Mouse (Mus musculus): ENCODE measurements at regions not wholly inside any gene's neighbourhood (a gene's known extent, or its start where the extent isn't known, plus 50 kb on each side); places are given as distances from the start of the nearest gene placed in this dataset.

DNA sequence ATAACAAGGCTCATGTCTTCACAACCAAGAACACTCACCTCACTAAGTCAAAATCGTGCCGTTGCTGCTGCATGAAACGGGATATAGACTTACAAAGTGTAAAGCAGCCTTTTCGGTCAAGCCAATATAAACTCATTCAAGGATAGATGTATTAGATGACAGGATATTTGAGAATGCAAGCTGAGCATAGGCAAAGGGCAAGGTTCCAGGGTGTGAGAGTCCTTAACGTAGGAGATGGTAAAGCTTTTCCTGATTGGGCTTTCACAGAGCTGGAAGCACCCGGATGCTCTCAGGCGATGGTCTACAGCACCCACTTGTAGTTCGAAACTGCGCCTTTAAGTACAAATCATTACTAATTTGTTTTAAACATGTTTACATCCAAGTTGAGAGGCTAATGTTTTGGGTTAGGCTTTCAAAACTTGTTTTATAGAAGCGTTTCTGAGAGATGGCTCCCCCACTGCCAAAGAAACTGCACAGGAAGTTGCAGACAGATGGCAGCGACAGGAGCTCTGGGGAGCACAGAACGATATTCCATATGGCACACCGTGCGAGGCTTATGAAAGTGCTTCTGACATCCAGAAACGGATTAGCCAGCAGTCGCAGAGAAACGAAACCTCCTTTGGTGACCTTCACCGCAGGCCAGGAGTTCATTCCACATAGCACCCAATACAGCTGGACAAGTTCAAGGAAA lies 54.1 kb upstream of the Rell1 start:
- H3K4me1 ChIP-seq (replicated peaks) = no peaks in the 10 kb centered on the region
- H3K9me3 ChIP-seq = no peaks in the 10 kb centered on the region
- no peaks in the 10 kb centered on the region for H3K36me3 ChIP-seq
- H3K9ac ChIP-seq = no peak overlapping the region
- no peak overlapping the region for H3K27ac ChIP-seq
- no peak for ATAC-seq
- no peak overlapping the region for H3K4me3 ChIP-seq (replicated peaks)
- no peak overlapping the region for H3K4me2 ChIP-seq (replicated peaks)
- no peaks in the 10 kb centered on the region for H3K27me3 ChIP-seq (replicated peaks)
- 63% methylated on average over 18 of the region's 18 CpGs for WGBS

DNA sequence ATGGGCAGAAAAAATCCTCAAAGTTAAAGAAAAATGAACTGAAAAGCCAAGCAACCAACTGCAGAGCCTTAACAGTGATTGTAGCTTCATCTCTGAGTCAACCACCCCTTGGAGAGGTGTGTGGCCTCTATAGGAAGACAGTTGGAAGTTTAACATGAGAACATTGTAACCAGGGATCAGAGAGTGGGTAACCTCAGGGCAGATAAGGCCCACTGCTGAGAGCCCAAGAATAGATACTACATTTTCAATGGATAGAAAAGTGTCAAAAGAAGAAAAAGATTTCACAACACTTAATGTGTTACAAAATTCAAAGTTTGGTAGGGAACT lies 54.6 kb upstream of the Rell1 start:
- no peak for ATAC-seq
- no peaks in the 10 kb centered on the region for H3K4me1 ChIP-seq (replicated peaks)
- H3K9ac ChIP-seq = no peak overlapping the region
- no peaks in the 10 kb centered on the region for H3K9me3 ChIP-seq
- no peaks in the 10 kb centered on the region for H3K27me3 ChIP-seq (replicated peaks)
- H3K4me2 ChIP-seq (replicated peaks) = no peak overlapping the region
- no peaks in the 10 kb centered on the region for H3K36me3 ChIP-seq
- H3K27ac ChIP-seq = no peak overlapping the region
- no peak overlapping the region for H3K4me3 ChIP-seq (replicated peaks)

- no peaks in the 10 kb centered on the region for H3K9me3 ChIP-seq
- H3K4me2 ChIP-seq (replicated peaks) = no peak overlapping the region
- H3K4me3 ChIP-seq (replicated peaks) = no peak overlapping the region
- no peak for ATAC-seq
- H3K4me1 ChIP-seq (replicated peaks) = no peaks in the 10 kb centered on the region
- H3K27me3 ChIP-seq (replicated peaks) = no peaks in the 10 kb centered on the region
- WGBS = 82% methylated on average over 8 of the region's 8 CpGs
- H3K9ac ChIP-seq = no peak overlapping the region
- no peaks in the 10 kb centered on the region for H3K36me3 ChIP-seq
- H3K27ac ChIP-seq = no peak overlapping the region
Measured at GRCm38 (mm10) chr5:64024420-64024819, 55.7 kb upstream of the Rell1 start.

DNA sequence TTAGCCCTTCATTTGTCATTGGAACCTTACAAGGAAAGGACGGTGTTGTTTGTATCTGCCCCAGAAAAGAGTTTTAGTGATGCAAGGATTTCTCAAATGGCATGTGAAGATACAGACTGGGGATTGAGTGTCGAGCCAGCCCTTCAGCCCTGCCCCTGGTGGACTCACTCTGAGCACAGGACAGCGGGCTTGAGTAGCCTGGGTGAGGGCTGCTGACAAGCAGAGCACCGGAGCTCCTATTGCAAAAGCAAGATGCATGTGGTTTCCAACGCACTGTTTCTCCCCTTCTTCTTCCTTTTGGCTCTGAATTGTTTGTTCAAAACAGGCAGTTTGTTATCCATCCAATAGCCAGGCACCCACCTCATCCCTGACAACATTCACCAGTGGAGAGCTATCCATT lies 59.0 kb upstream of the Rell1 start:
- no peaks in the 10 kb centered on the region for H3K27me3 ChIP-seq (replicated peaks)
- H3K4me1 ChIP-seq (replicated peaks) = no peaks in the 10 kb centered on the region
- no peak for ATAC-seq
- no peak overlapping the region for H3K27ac ChIP-seq
- H3K4me2 ChIP-seq (replicated peaks) = no peak overlapping the region
- no peak overlapping the region for H3K4me3 ChIP-seq (replicated peaks)
- no peak overlapping the region for H3K9ac ChIP-seq
- no peaks in the 10 kb centered on the region for H3K36me3 ChIP-seq
- H3K9me3 ChIP-seq = no peaks in the 10 kb centered on the region
- WGBS = 81% methylated on average over 5 of the region's 5 CpGs

DNA sequence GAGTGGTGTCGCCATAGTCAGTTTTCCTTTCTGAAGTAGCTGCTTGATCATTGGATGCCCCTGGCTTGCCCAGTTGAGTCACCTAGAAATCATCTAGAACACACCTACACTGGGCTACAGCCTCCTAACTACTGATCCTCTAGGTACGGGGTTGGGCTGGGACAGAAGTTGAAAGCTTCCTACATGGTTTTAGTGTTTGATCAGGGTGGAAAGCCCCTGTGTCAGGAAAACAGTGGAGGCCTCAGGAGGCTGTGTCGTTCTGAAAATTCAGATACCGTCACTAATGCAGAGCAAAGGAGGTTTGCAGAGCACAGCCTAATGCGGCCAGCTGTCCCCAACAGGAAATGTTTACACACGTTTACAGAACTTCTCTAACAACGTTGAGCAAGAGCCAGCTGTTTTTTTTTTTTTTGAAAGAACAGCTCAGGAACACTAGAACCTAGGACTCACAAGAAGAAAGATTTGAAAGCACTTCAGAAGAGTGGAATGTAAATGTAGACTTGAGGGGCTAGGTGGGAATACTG lies 61.0 kb upstream of the Rell1 start:
- Histone ChIP-seq H3K4me2 (replicated peaks) (no peak overlapping the region), H3K4me3 (replicated peaks) (no peak overlapping the region), H3K9me3 (no peaks in the 10 kb centered on the region), H3K27me3 (replicated peaks) (no peaks in the 10 kb centered on the region), H3K36me3 (no peaks in the 10 kb centered on the region), H3K27ac (no peak overlapping the region), H3K9ac (no peak overlapping the region), H3K4me1 (replicated peaks) (no peaks in the 10 kb centered on the region)
- no peak for ATAC-seq
- 58% methylated on average over 7 of the region's 7 CpGs for WGBS

DNA sequence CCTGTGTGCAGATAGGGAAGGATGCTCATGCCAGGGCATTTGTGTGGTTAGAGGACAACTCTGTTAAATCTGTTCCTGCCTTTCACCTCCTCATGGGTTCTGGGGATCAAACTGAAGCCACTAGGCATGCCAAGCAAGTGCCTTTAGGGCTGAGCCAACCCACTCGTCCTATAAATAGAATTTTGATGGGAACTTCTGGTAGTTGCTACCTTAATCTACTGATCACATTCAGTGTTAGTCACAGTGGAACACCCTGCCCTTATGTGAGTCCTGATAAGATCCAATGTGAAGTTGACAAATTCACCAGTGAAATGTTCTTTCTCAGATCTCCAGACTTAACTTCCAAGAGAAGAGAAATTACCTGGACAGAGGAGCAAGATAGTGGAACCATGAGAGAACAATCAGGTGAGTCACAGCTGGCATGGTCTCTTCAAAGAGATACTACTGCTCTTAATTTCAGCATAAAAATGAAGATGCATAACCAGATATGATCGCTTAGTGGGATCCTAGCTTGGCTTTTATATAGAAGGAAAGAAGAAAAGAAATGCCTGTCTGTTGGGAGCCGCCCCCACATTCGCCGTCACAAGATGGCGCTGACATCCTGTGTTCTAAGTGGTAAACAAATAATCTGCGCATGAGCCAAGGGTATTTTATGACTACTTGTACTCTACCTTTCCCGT lies 61.7 kb upstream of the Rell1 start:
- no peak for ATAC-seq
- 94% methylated on average over 7 of the region's 8 CpGs for WGBS

GRCm38 (mm10) chr5:64038394-64038793 lies 54.4 kb upstream of the Pgm2 start:
- Histone ChIP-seq H3K9me3 (no peaks in the 10 kb centered on the region), H3K27me3 (replicated peaks) (no peaks in the 10 kb centered on the region), H3K4me3 (replicated peaks) (no peak overlapping the region), H3K4me2 (replicated peaks) (no peak overlapping the region), H3K27ac (no peak overlapping the region), H3K36me3 (no peaks in the 10 kb centered on the region), H3K4me1 (replicated peaks) (no peaks in the 10 kb centered on the region), H3K9ac (no peak overlapping the region)
- WGBS = 96% methylated on average over 5 of the region's 5 CpGs
- no peak for ATAC-seq

More for the DNA sequence above, 61.7 kb upstream of the Rell1 start:
- H3K27me3 ChIP-seq (replicated peaks) = no peaks in the 10 kb centered on the region
- no peak overlapping the region for H3K4me3 ChIP-seq (replicated peaks)
- H3K4me1 ChIP-seq (replicated peaks) = no peaks in the 10 kb centered on the region
- H3K27ac ChIP-seq = no peak overlapping the region
- no peaks in the 10 kb centered on the region for H3K9me3 ChIP-seq
- no peak overlapping the region for H3K4me2 ChIP-seq (replicated peaks)
- no peaks in the 10 kb centered on the region for H3K36me3 ChIP-seq
- H3K9ac ChIP-seq = no peak overlapping the region

DNA sequence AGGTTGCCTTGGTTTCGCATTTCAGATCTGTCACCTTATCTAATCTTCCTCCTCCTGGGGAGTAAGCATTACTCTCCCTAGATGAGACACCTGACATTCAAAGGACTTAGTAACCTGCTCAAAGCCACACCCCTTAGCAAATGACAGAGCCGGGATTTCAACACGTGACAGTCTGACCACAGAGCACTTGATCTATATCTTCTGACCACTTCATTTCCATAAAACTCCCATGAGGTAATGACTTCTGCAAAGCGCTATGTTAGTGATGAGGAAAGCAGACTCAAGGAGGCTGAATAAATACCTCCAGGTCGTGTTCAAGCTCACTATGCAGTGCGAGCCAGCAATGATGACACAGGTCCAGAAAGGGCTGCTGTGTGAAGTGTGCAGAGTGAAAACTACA lies 52.1 kb upstream of the Pgm2 start:
- Histone ChIP-seq H3K4me1 (replicated peaks) (no peaks in the 10 kb centered on the region), H3K27me3 (replicated peaks) (no peaks in the 10 kb centered on the region), H3K4me3 (replicated peaks) (no peak overlapping the region), H3K36me3 (no peaks in the 10 kb centered on the region), H3K27ac (no peak overlapping the region), H3K9ac (no peak overlapping the region), H3K9me3 (no peaks in the 10 kb centered on the region), H3K4me2 (replicated peaks) (no peak overlapping the region)
- peak; percentile 39; the same call in 1 of the 2 replicates for ATAC-seq
- WGBS = 73% methylated on average over 6 of the region's 6 CpGs
